Mouse (Mus musculus) G1E (cell line): ENCODE data around the gene Gm572. TPM values are rescaled to one million over a fixed set of nuclear protein-coding genes. Genes with fewer than 3 reads are reported as not detected.
A peak's percentile ranks its signal among the peaks of the same experiment; 100 is the strongest.

Experiments used
- ATAC-seq: 2 replicates; pipeline ENCODE4 v1.8.0; 2016; ENCODE audit warnings: mild to moderate bottlenecking; ENCODE audit not compliant: insufficient number of reproducible peaks, poor library complexity, low FRiP score, severe bottlenecking; ENCODE audit errors: extremely low read depth
- DNase-seq: peaks from one replicate; pipeline ENCODE4 v3.0.0; 2012; ENCODE audit warnings: low spot score
- H3K27me3 ChIP-seq: 2 replicates; pipeline ENCODE4 v1.6.1; 2012; ENCODE audit warnings: mild to moderate bottlenecking, low read length, inconsistent platforms; ENCODE audit not compliant: insufficient read depth
- H3K36me3 ChIP-seq: replicated peaks from 2 replicates; pipeline ENCODE3; 2012; ENCODE audit warnings: mild to moderate bottlenecking, inconsistent platforms
- H3K4me1 ChIP-seq: 2 replicates; pipeline ENCODE4 v1.6.1; 2012; ENCODE audit warnings: low read depth, low read length, inconsistent platforms, mixed read lengths; ENCODE audit not compliant: insufficient read depth
- H3K4me3 ChIP-seq: 2 replicates; pipeline ENCODE4 v1.5.1; 2012; ENCODE audit warnings: low read depth, mild to moderate bottlenecking, inconsistent platforms, low read length, moderate library complexity, mixed read lengths
- H3K9me3 ChIP-seq: replicated peaks from 2 replicates; pipeline ENCODE4 v1.6.1; 2012; ENCODE audit warnings: inconsistent platforms
- CTCF ChIP-seq: IDR thresholded peaks from 2 replicates; pipeline ENCODE4 v1.5.1; 2012; ENCODE audit warnings: low read depth, low read length, inconsistent platforms, mixed read lengths
- GATA1 ChIP-seq: IDR thresholded peaks from 2 replicates; pipeline ENCODE4 v1.6.1; 2012; ENCODE audit warnings: borderline replicate concordance, low read length, inconsistent platforms, mixed read lengths
- GATA2 ChIP-seq: IDR thresholded peaks from 2 replicates; pipeline ENCODE4 v1.6.1; 2012; ENCODE audit warnings: low read depth, low read length, inconsistent platforms, borderline replicate concordance
- POLR2AphosphoS5 ChIP-seq: IDR thresholded peaks from 2 replicates; pipeline ENCODE4 v1.6.1; 2012; ENCODE audit warnings: low read depth, low read length, inconsistent platforms; ENCODE audit not compliant: insufficient replicate concordance
- TAL1 ChIP-seq: conservative IDR thresholded peaks from 2 replicates; pipeline ENCODE4 v1.6.1; 2012; ENCODE audit warnings: low read depth, low read length, inconsistent platforms, mixed read lengths
- polyA plus RNA-seq: library from polyadenylated mRNA; stranded (reverse); fragments of >175 nt; gene quantifications from 2 replicates; pipeline ENCODE4 v1.2.3, GENCODE M21; 2012
- total RNA-seq, 2 experiments: library from RNA; stranded (forward) in 1 of 2; stranded (reverse) in 1 of 2; fragments of 200-1000 nt in 1 of 2; fragments of >200 nt in 1 of 2; fragmentation: Nextera tagmentation in 1 of 2; gene quantifications; 2 replicates each; pipeline ENCODE4 v1.2.3; 2014 to 2017

Gm572 gene
- total and polyA plus RNA-seq, 3 experiments, result not detected

DNA sequence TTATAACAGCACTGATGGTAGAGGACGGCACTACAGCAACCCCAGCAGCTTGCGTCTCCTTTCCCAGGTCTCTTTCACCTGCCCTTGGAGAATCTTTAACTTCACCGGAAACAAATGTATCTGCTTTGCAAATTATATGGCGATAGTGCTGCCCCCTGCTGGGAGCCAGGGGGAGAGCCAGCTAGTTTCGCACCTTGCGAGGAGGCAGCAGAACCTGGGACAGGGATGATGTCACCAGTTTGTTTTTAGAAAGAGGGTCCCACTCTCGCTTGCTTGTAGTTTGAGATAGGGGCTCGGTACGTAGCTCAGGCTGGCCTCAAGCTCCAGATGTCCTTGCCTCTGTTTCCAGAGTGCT lies 1.0 kb downstream of the Gm572 start:
- Histone ChIP-seq H3K9me3 (no peaks in the 10 kb centered on the region), H3K4me1 (peaks cover 13% of the 10 kb centered on the region), H3K36me3 (no peaks in the 10 kb centered on the region), H3K4me3 (no peak overlapping the region), H3K27me3 (peaks cover 30% of the 10 kb centered on the region)
- ATAC-seq (no peak), DNase-seq (no peak)
- TF ChIP-seq POLR2AphosphoS5 (no peak), GATA1 (no peak), TAL1 (no peak), CTCF (peak; percentile 86), GATA2 (no peak)

DNA sequence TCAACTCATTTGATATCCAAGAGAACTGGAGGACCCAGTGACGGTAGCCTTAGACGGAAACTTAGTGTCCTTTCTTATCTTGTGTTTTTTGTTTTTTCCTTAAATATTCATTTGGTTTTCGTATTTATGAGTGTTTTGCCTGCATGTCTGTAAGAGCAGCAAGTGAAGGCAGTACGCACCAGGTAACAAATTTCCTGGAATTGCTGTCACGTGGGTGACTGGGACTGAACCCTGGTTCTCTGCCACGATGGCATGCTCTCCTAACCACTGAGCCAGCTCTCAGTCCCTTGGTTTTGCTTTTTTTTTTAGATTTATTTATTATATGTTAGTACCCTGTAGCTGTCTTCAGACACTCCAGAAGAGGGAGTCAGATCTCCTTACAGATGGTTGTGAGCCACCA lies 1.8 kb downstream of the Gm572 start:
- no peak for TF ChIP-seq TAL1
- TF ChIP-seq GATA1, result no peak
- no peak for TF ChIP-seq GATA2
- no peak for TF ChIP-seq CTCF
- no peak for TF ChIP-seq POLR2AphosphoS5
- peaks cover 13% of the 10 kb centered on the region for H3K4me1 ChIP-seq
- no peaks in the 10 kb centered on the region for H3K9me3 ChIP-seq
- no peak overlapping the region for H3K4me3 ChIP-seq
- DNase-seq, result no peak
- no peaks in the 10 kb centered on the region for H3K36me3 ChIP-seq
- peaks cover 30% of the 10 kb centered on the region for H3K27me3 ChIP-seq
- ATAC-seq, result no peak

- Histone ChIP-seq H3K27me3 (peaks cover 32% of the 10 kb centered on the region), H3K4me1 (peaks cover 13% of the 10 kb centered on the region), H3K4me3 (no peak overlapping the region), H3K36me3 (no peaks in the 10 kb centered on the region), H3K9me3 (no peaks in the 10 kb centered on the region)
- TF ChIP-seq GATA2 (no peak), TAL1 (no peak), CTCF (no peak), POLR2AphosphoS5 (no peak), GATA1 (no peak)
- no peak for DNase-seq
- no peak for ATAC-seq
These were observed 3.5 kb downstream of the Gm572 start for GRCm38 (mm10) chr4:148646616-148647015.

- no peaks in the 10 kb centered on the region for H3K36me3 ChIP-seq
- TF ChIP-seq TAL1 (no peak), POLR2AphosphoS5 (no peak), GATA1 (no peak), GATA2 (no peak), CTCF (0 out of 2 replicates have a peak, but pooled peaks have one; percentile 11)
- peaks cover 21% of the 10 kb centered on the region for H3K27me3 ChIP-seq
- DNase-seq (no peak), ATAC-seq (no peak)
- H3K4me1 ChIP-seq, result peaks cover 3% of the 10 kb centered on the region; the same call in 1 of the 2 replicates
- peaks cover 3% of the 10 kb centered on the region; the same call in 1 of the 2 replicates for H3K9me3 ChIP-seq
- H3K4me3 ChIP-seq, result no peak overlapping the region
These were observed 6.2 kb downstream of the Gm572 start for GRCm38 (mm10) chr4:148649309-148649708.

DNA sequence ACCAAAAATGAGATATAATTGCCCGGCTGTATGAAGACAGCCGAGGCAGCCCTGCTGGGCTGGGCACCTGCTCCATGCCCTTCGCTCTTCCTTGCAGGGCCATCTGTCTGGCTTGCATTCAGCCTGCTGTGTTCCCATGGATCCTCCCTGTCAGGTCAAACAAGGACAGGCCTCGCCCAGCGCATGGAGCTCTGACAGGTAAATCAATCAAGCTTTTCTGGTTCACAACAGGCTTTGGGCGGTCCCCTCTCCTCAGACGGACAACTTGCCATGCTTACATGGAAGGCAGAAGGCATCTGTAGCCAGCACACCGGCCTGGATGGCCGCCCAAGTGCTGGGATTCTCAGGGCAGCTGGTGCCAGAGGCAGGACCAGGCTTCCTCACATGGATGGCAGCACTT lies 7.9 kb downstream of the Gm572 start:
- Histone ChIP-seq H3K9me3 (peaks cover 3% of the 10 kb centered on the region; the same call in 1 of the 2 replicates), H3K4me3 (no peak overlapping the region), H3K36me3 (no peaks in the 10 kb centered on the region), H3K27me3 (peaks cover 20% of the 10 kb centered on the region), H3K4me1 (peaks cover 3% of the 10 kb centered on the region; the same call in 1 of the 2 replicates)
- DNase-seq (no peak), ATAC-seq (no peak)
- TF ChIP-seq POLR2AphosphoS5 (no peak), GATA1 (no peak), GATA2 (no peak), CTCF (no peak)

DNA sequence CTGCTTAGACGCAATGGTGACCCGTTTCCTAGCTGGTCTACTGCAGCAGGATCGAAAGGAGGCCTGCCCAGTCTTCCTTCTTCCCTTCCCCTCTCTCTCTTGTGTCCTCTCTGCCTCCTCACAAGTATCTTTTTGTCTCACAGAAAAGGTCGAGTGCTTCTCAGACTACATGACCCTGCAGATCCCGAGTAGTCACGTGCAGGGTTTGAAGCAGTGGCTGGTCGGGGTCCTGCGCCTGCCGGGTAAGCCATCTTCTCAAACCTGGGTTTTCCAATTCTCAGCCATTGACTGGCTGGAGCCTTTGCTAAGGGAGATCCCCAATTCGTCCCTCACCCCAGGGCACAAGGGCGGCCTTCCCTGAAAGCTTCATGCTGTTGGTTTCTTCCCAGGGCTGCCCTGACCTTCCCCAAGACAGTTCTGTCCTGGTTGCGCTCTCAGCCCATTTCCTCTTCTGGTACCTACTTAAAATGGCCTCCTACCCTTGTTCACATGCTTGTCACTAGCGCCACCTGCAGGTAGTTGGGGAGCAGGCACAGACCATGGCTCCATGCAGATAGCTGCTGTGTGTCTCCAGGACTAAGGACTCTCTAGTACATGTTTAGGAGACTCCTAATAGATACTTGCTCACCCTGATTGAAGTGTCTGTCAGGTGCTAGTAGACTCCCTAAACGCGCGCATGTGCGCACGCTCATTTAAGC lies 11.7 kb downstream of the Gm572 start:
- H3K9me3 ChIP-seq, result peaks cover 3% of the 10 kb centered on the region; the same call in 1 of the 2 replicates
- no peak overlapping the region for H3K4me3 ChIP-seq
- no peaks in the 10 kb centered on the region for H3K36me3 ChIP-seq
- ATAC-seq (no peak), DNase-seq (no peak)
- TF ChIP-seq TAL1 (no peak), POLR2AphosphoS5 (no peak), CTCF (peak; percentile 17; the same call in 1 of the 2 replicates), GATA2 (no peak), GATA1 (no peak)
- H3K4me1 ChIP-seq, result no peaks in the 10 kb centered on the region
- H3K27me3 ChIP-seq, result peaks cover 25% of the 10 kb centered on the region
